Mouse (Mus musculus): ENCODE measurements around the gene Ppm1k. TPM values are rescaled to one million over a fixed set of nuclear protein-coding genes. Genes with fewer than 3 reads are reported as not detected.
"Not testable (repeated sequence)": the region's sequence is repeated elsewhere in the genome, so short reads cannot be mapped to it uniquely, and the experiment has no call there.

Ppm1k gene
- polyA plus RNA-seq, 1 experiment from 2014 or later: 0.81 TPM

DNA sequence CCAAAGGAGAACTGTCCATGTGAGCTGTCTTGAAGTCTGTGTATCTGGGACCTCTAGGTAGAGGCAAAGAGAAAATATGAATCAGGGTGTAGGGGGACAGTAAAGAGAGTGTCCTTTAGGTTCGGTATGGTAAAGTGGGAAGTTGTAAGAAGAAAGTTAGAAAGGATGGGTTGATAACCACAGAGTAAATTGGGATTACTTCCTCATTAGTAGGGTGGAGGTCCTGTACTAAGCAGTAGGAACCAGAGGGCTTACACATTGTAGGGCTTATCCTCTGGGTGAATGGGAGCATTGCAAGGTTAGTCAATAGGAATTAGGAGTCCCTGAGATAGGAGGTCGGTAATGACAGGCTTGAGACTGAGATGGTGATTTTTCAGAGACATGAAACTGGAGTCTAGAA lies 32.4 kb upstream of the Ppm1k start:
- ATAC-seq: no peak
- no peak overlapping the region for H3K9ac ChIP-seq (ENCODE audit: low read depth, low read length)
- WGBS: 81% methylated on average over 2 of the region's 2 CpGs
- TF ChIP-seq CTCF (IDR thresholded peaks at IDR 0.05; ENCODE audit: low read depth): no peak
- no peaks in the 10 kb centered on the region for H3K27me3 ChIP-seq (replicated peaks; ENCODE audit: control insufficient read depth, insufficient read depth, low read length)
- H3K4me2 ChIP-seq (replicated peaks; ENCODE audit: low read depth): no peak overlapping the region
- H3K27ac ChIP-seq (ENCODE audit: low read depth, low read length): no peak overlapping the region
- no peaks in the 10 kb centered on the region for H3K36me3 ChIP-seq (ENCODE audit: control insufficient read depth, insufficient read depth)
- no peak overlapping the region for H3K4me3 ChIP-seq (ENCODE audit: low read depth, low read length)
- H3K9me3 ChIP-seq (ENCODE audit: control insufficient read depth): no peaks in the 10 kb centered on the region
- H3K4me1 ChIP-seq (replicated peaks; ENCODE audit: control insufficient read depth, insufficient read depth, low read length): no peaks in the 10 kb centered on the region

DNA sequence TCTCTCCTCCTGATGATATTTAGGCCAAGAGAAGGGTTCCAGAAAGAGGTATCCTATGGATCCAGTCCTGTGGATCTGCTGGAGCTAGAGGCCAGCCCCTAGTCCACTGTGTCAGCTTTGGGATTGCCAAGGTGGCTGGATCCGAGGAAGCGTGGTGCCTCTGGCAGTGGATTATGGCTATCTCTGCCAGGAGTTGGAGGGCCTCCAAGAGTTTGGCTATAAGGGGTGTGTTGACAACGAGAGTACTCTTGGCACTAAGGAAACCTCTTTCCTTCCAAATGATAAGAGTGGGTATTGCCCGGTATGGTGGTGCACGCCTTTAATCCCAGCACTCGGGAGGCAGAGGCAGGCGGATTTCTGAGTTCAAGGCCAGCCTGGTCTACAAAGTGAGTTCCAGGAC lies 30.2 kb upstream of the Ppm1k start:
- ATAC-seq: no peak
- Histone ChIP-seq H3K9ac (ENCODE audit: low read depth, low read length) (no peak overlapping the region), H3K27ac (ENCODE audit: low read depth, low read length) (no peak overlapping the region), H3K27me3 (replicated peaks; ENCODE audit: control insufficient read depth, insufficient read depth, low read length) (no peaks in the 10 kb centered on the region), H3K4me1 (replicated peaks; ENCODE audit: control insufficient read depth, insufficient read depth, low read length) (no peaks in the 10 kb centered on the region), H3K4me3 (ENCODE audit: low read depth, low read length) (no peak overlapping the region), H3K9me3 (ENCODE audit: control insufficient read depth) (no peaks in the 10 kb centered on the region), H3K36me3 (ENCODE audit: control insufficient read depth, insufficient read depth) (no peaks in the 10 kb centered on the region), H3K4me2 (replicated peaks; ENCODE audit: low read depth) (no peak overlapping the region)
- 91% methylated on average over 7 of the region's 7 CpGs for WGBS
- no peak for TF ChIP-seq CTCF (IDR thresholded peaks at IDR 0.05; ENCODE audit: low read depth)

DNA sequence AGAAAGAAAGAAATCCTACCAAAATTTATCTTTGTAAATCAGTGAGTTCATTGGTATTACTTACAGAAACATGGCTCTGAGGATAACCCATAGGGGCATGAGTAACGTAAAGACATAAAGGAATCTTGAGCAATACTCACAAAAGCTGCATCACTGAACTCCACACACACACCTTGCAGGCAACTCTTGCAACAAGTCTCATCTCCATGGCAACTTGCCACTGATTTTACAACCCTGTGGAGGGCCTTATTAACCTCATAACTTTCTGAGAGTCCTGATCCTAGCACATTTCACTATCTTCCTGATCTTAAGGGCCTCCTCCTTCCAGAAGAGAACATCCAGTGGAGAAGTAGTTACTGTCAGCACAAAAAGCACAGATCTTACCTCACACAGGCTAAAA lies 28.2 kb upstream of the Ppm1k start:
- Histone ChIP-seq H3K27me3 (replicated peaks; ENCODE audit: control insufficient read depth, insufficient read depth, low read length) (no peaks in the 10 kb centered on the region), H3K9me3 (ENCODE audit: control insufficient read depth) (no peaks in the 10 kb centered on the region), H3K4me3 (ENCODE audit: low read depth, low read length) (no peak overlapping the region), H3K4me1 (replicated peaks; ENCODE audit: control insufficient read depth, insufficient read depth, low read length) (no peaks in the 10 kb centered on the region), H3K9ac (ENCODE audit: low read depth, low read length) (no peak overlapping the region), H3K27ac (ENCODE audit: low read depth, low read length) (no peak overlapping the region), H3K4me2 (replicated peaks; ENCODE audit: low read depth) (no peak overlapping the region), H3K36me3 (ENCODE audit: control insufficient read depth, insufficient read depth) (no peaks in the 10 kb centered on the region)
- TF ChIP-seq CTCF (IDR thresholded peaks at IDR 0.05; ENCODE audit: low read depth): no peak
- WGBS: 76% methylated on average over 1 of the region's 1 CpGs
- 0 out of 2 replicates have a peak, but pooled peaks have one; percentile 36 for ATAC-seq

DNA sequence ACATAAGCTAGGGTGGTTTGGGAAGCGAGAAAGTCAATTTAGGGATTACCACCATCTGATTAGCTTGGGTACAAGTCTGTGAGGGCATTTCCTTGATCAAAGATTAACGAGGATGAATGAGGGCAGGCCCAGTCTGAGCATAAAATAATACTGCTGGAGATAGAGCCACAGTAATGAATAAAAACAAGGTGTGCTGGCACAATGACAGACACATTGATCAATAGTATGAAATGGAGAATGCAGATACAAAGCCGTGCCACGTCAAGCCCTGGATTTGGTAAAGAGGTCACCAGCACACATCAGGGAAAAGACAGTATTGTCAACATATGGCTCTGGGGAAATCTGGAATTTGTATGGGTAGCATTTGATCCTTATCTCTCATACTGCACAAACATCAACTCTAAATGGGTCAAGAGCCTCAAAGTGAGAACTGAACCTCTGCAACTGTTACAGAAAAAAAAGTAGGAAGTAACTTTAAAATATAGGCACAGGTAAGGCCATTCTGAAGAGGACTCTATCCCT lies 22.6 kb upstream of the Ppm1k start:
- Histone ChIP-seq H3K27me3 (replicated peaks; ENCODE audit: control insufficient read depth, insufficient read depth, low read length) (no peaks in the 10 kb centered on the region), H3K36me3 (ENCODE audit: control insufficient read depth, insufficient read depth) (no peaks in the 10 kb centered on the region), H3K4me1 (replicated peaks; ENCODE audit: control insufficient read depth, insufficient read depth, low read length) (no peaks in the 10 kb centered on the region), H3K27ac (ENCODE audit: low read depth, low read length) (no peak overlapping the region), H3K4me2 (replicated peaks; ENCODE audit: low read depth) (no peak overlapping the region), H3K9ac (ENCODE audit: low read depth, low read length) (no peak overlapping the region), H3K9me3 (ENCODE audit: control insufficient read depth) (no peaks in the 10 kb centered on the region), H3K4me3 (ENCODE audit: low read depth, low read length) (no peak overlapping the region)
- TF ChIP-seq CTCF (IDR thresholded peaks at IDR 0.05; ENCODE audit: low read depth): no peak
- no peak for ATAC-seq
- 35% methylated on average over 4 of the region's 4 CpGs for WGBS

DNA sequence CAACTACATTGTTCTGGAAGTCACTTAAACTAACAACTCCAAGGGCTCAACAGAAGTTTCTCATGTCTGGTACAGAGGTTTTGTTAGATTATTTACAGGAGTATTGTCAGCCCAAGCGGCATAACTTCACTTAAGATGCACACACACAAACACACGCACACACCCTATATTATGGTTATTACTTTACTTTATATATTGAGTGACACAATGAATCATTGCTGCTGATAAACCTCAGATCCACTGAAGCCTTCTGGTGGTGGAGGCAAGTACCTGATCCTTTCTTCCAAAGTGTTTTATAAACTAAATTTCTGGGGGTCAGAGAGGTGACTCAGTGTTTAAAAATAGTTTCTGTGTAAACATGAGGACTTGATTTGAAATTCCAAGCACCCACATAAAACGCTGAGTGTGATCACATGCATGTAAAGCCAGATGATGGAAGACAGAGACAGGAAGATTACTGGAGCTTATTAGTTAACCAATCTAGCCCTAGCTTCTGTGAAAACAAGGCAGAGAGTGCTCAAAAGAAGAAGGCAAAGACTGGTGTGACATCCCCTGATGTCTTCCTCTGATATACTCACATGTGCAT lies 16.0 kb upstream of the Ppm1k start:
- TF ChIP-seq CTCF (IDR thresholded peaks at IDR 0.05; ENCODE audit: low read depth): no peak
- 19% methylated on average over 3 of the region's 3 CpGs for WGBS
- Histone ChIP-seq H3K36me3 (ENCODE audit: control insufficient read depth, insufficient read depth) (no peaks in the 10 kb centered on the region), H3K27me3 (replicated peaks; ENCODE audit: control insufficient read depth, insufficient read depth, low read length) (no peaks in the 10 kb centered on the region), H3K9ac (ENCODE audit: low read depth, low read length) (no peak overlapping the region), H3K4me3 (ENCODE audit: low read depth, low read length) (no peak overlapping the region), H3K27ac (ENCODE audit: low read depth, low read length) (no peak overlapping the region), H3K4me2 (replicated peaks; ENCODE audit: low read depth) (no peak overlapping the region), H3K4me1 (replicated peaks; ENCODE audit: control insufficient read depth, insufficient read depth, low read length) (no peaks in the 10 kb centered on the region), H3K9me3 (ENCODE audit: control insufficient read depth) (no peaks in the 10 kb centered on the region)
- no peak for ATAC-seq

DNA sequence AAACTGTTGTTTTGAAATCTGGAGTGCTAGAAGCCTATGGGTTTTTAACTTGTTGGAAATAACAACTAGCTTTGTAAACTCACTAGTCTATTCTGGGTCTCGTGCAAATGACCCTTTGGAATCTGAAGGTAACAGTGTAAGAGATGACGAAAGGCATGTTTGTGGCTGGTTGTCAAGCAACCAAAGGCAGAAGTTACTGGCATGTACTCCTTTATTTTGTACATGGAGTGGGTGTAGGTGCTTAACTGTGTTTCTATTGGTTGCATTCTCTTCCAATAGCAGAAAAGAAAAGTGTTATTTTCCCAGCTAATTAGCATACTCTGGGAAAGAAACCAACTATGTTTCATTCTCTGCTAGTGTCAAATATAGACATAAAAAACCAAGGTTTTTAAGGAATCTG lies 9.6 kb upstream of the Ppm1k start:
- Histone ChIP-seq H3K4me3 (ENCODE audit: low read depth, low read length) (no peak overlapping the region), H3K27me3 (replicated peaks; ENCODE audit: control insufficient read depth, insufficient read depth, low read length) (no peaks in the 10 kb centered on the region), H3K27ac (ENCODE audit: low read depth, low read length) (no peak overlapping the region), H3K4me1 (replicated peaks; ENCODE audit: control insufficient read depth, insufficient read depth, low read length) (no peaks in the 10 kb centered on the region), H3K9me3 (ENCODE audit: control insufficient read depth) (no peaks in the 10 kb centered on the region), H3K9ac (ENCODE audit: low read depth, low read length) (no peak overlapping the region), H3K36me3 (ENCODE audit: control insufficient read depth, insufficient read depth) (no peaks in the 10 kb centered on the region), H3K4me2 (replicated peaks; ENCODE audit: low read depth) (no peak overlapping the region)
- 63% methylated on average over 2 of the region's 2 CpGs for WGBS
- TF ChIP-seq CTCF (IDR thresholded peaks at IDR 0.05; ENCODE audit: low read depth): no peak
- ATAC-seq: no peak

DNA sequence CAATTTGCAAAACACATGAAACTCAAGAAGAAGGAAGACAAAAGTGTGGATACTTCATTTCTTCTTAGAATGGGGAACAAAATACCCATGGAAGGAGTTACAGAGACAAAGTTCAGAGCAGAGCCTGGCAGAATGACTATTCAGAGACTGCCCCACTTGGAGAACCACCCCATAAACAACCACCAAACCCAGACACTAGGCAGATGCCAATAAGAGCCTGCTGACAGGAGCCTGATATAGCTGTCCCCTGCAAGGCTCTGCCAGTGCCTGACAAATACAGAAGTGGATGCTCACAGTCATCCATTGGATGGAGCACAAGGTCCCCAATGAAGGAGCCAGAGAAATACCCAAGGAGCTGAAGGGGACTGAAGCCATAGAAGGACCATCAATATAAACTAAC lies 8.3 kb upstream of the Ppm1k start:
- H3K27me3 ChIP-seq (replicated peaks; ENCODE audit: control insufficient read depth, insufficient read depth, low read length); H3K9ac ChIP-seq (ENCODE audit: low read depth, low read length); ATAC-seq; H3K9me3 ChIP-seq (ENCODE audit: control insufficient read depth); H3K4me1 ChIP-seq (replicated peaks; ENCODE audit: control insufficient read depth, insufficient read depth, low read length); H3K27ac ChIP-seq (ENCODE audit: low read depth, low read length); H3K4me2 ChIP-seq (replicated peaks; ENCODE audit: low read depth); H3K4me3 ChIP-seq (ENCODE audit: low read depth, low read length); H3K36me3 ChIP-seq (ENCODE audit: control insufficient read depth, insufficient read depth): not testable (repeated sequence)
